Mouse (Mus musculus): Measurements from ENCODE around the gene Il5ra. TPM values are rescaled to one million over a fixed set of nuclear protein-coding genes. Genes with fewer than 3 reads are reported as not detected.

Gene Il5ra
- polyA plus RNA-seq, 1 experiment: not detected

- no peak overlapping the region for H3K4me3 ChIP-seq (replicated peaks)
- TF ChIP-seq GATA1 (IDR thresholded peaks at IDR 0.05; ENCODE audit: low read length): no peak
- no peak for TF ChIP-seq TAL1 (IDR thresholded peaks at IDR 0.05; ENCODE audit: low read length)
- H3K9me3 ChIP-seq (ENCODE audit: control insufficient read depth, low read length): no peaks in the 10 kb centered on the region
- no peaks in the 10 kb centered on the region for H3K27me3 ChIP-seq (ENCODE audit: control insufficient read depth)
- H3K4me1 ChIP-seq (ENCODE audit: control insufficient read depth): no peaks in the 10 kb centered on the region
- no peaks in the 10 kb centered on the region for H3K36me3 ChIP-seq (ENCODE audit: control insufficient read depth)
Observed at GRCm38 (mm10) chr6:106745673-106746394, 3.0 kb downstream of the Il5ra start.

- H3K36me3 ChIP-seq (ENCODE audit: control insufficient read depth): no peaks in the 10 kb centered on the region
- no peaks in the 10 kb centered on the region for H3K9me3 ChIP-seq (ENCODE audit: control insufficient read depth, low read length)
- H3K27me3 ChIP-seq (ENCODE audit: control insufficient read depth): no peaks in the 10 kb centered on the region
- H3K4me3 ChIP-seq (replicated peaks): no peak overlapping the region
- H3K4me1 ChIP-seq (ENCODE audit: control insufficient read depth): no peaks in the 10 kb centered on the region
- no peak for TF ChIP-seq GATA1 (IDR thresholded peaks at IDR 0.05; ENCODE audit: low read length)
- TF ChIP-seq TAL1 (IDR thresholded peaks at IDR 0.05; ENCODE audit: low read length): no peak
Observed at GRCm38 (mm10) chr6:106743556-106744233, 5.1 kb downstream of the Il5ra start.

GRCm38 (mm10) chr6:106740244-106740825, 8.5 kb downstream of the Il5ra start:
- no peak overlapping the region for H3K4me3 ChIP-seq (replicated peaks)
- H3K4me1 ChIP-seq (ENCODE audit: control insufficient read depth): no peaks in the 10 kb centered on the region
- H3K9me3 ChIP-seq (ENCODE audit: control insufficient read depth, low read length): no peaks in the 10 kb centered on the region
- H3K27me3 ChIP-seq (ENCODE audit: control insufficient read depth): no peaks in the 10 kb centered on the region
- TF ChIP-seq GATA1 (IDR thresholded peaks at IDR 0.05; ENCODE audit: low read length) (no peak), TAL1 (IDR thresholded peaks at IDR 0.05; ENCODE audit: low read length) (no peak)
- no peaks in the 10 kb centered on the region for H3K36me3 ChIP-seq (ENCODE audit: control insufficient read depth)

- no peaks in the 10 kb centered on the region for H3K27me3 ChIP-seq (ENCODE audit: control insufficient read depth)
- no peaks in the 10 kb centered on the region for H3K9me3 ChIP-seq (ENCODE audit: control insufficient read depth, low read length)
- no peak overlapping the region for H3K4me3 ChIP-seq (replicated peaks)
- H3K4me1 ChIP-seq (ENCODE audit: control insufficient read depth): no peaks in the 10 kb centered on the region
- H3K36me3 ChIP-seq (ENCODE audit: control insufficient read depth): no peaks in the 10 kb centered on the region
- no peak for TF ChIP-seq TAL1 (IDR thresholded peaks at IDR 0.05; ENCODE audit: low read length)
- TF ChIP-seq GATA1 (IDR thresholded peaks at IDR 0.05; ENCODE audit: low read length): no peak
Observed at GRCm38 (mm10) chr6:106738229-106738628, 10.6 kb downstream of the Il5ra start.

GRCm38 (mm10) chr6:106732563-106732962, 16.3 kb downstream of the Il5ra start:
- no peaks in the 10 kb centered on the region for H3K9me3 ChIP-seq (ENCODE audit: control insufficient read depth, low read length)
- no peak overlapping the region for H3K4me3 ChIP-seq (replicated peaks)
- H3K36me3 ChIP-seq (ENCODE audit: control insufficient read depth): no peaks in the 10 kb centered on the region
- TF ChIP-seq TAL1 (IDR thresholded peaks at IDR 0.05; ENCODE audit: low read length): no peak
- TF ChIP-seq GATA1 (IDR thresholded peaks at IDR 0.05; ENCODE audit: low read length): no peak
- H3K27me3 ChIP-seq (ENCODE audit: control insufficient read depth): no peaks in the 10 kb centered on the region
- H3K4me1 ChIP-seq (ENCODE audit: control insufficient read depth): no peaks in the 10 kb centered on the region

GRCm38 (mm10) chr6:106729682-106730314, 19.0 kb downstream of the Il5ra start:
- H3K36me3 ChIP-seq (ENCODE audit: control insufficient read depth): no peaks in the 10 kb centered on the region
- no peaks in the 10 kb centered on the region for H3K9me3 ChIP-seq (ENCODE audit: control insufficient read depth, low read length)
- H3K4me3 ChIP-seq (replicated peaks): no peak overlapping the region
- TF ChIP-seq GATA1 (IDR thresholded peaks at IDR 0.05; ENCODE audit: low read length) (no peak), TAL1 (IDR thresholded peaks at IDR 0.05; ENCODE audit: low read length) (no peak)
- H3K4me1 ChIP-seq (ENCODE audit: control insufficient read depth): no peaks in the 10 kb centered on the region
- no peaks in the 10 kb centered on the region for H3K27me3 ChIP-seq (ENCODE audit: control insufficient read depth)

- no peaks in the 10 kb centered on the region for H3K9me3 ChIP-seq (ENCODE audit: control insufficient read depth, low read length)
Observed at GRCm38 (mm10) chr6:106727703-106728102, 21.1 kb downstream of the Il5ra start.

GRCm38 (mm10) chr6:106726078-106726477, 22.8 kb downstream of the Il5ra start:
- no peaks in the 10 kb centered on the region for H3K36me3 ChIP-seq (ENCODE audit: control insufficient read depth)
- no peaks in the 10 kb centered on the region for H3K9me3 ChIP-seq (ENCODE audit: control insufficient read depth, low read length)
- H3K4me3 ChIP-seq (replicated peaks): no peak overlapping the region
- no peak for TF ChIP-seq GATA1 (IDR thresholded peaks at IDR 0.05; ENCODE audit: low read length)
- no peak for TF ChIP-seq TAL1 (IDR thresholded peaks at IDR 0.05; ENCODE audit: low read length)
- H3K27me3 ChIP-seq (ENCODE audit: control insufficient read depth): no peaks in the 10 kb centered on the region
- no peaks in the 10 kb centered on the region for H3K4me1 ChIP-seq (ENCODE audit: control insufficient read depth)

More at GRCm38 (mm10) chr6:106727703-106728102, 21.1 kb downstream of the Il5ra start:
- H3K36me3 ChIP-seq (ENCODE audit: control insufficient read depth): no peaks in the 10 kb centered on the region
- TF ChIP-seq GATA1 (IDR thresholded peaks at IDR 0.05; ENCODE audit: low read length) (no peak), TAL1 (IDR thresholded peaks at IDR 0.05; ENCODE audit: low read length) (no peak)
- H3K4me3 ChIP-seq (replicated peaks): no peak overlapping the region
- H3K27me3 ChIP-seq (ENCODE audit: control insufficient read depth): no peaks in the 10 kb centered on the region
- no peaks in the 10 kb centered on the region for H3K4me1 ChIP-seq (ENCODE audit: control insufficient read depth)

GRCm38 (mm10) chr6:106725642-106726041, 23.2 kb downstream of the Il5ra start:
- Histone ChIP-seq H3K36me3 (ENCODE audit: control insufficient read depth) (no peaks in the 10 kb centered on the region), H3K27me3 (ENCODE audit: control insufficient read depth) (no peaks in the 10 kb centered on the region), H3K9me3 (ENCODE audit: control insufficient read depth, low read length) (no peaks in the 10 kb centered on the region), H3K4me1 (ENCODE audit: control insufficient read depth) (no peaks in the 10 kb centered on the region), H3K4me3 (replicated peaks) (no peak overlapping the region)
- TF ChIP-seq GATA1 (IDR thresholded peaks at IDR 0.05; ENCODE audit: low read length): no peak
- TF ChIP-seq TAL1 (IDR thresholded peaks at IDR 0.05; ENCODE audit: low read length): no peak

All from erythroblast, embryonic 14.5 days (primary cell).